Mouse (Mus musculus): ENCODE measurements around the gene Krt33b. TPM values are rescaled to one million over a fixed set of nuclear protein-coding genes. Genes with fewer than 3 reads are reported as not detected.
A peak's percentile ranks its signal among the peaks of the same experiment; 100 is the strongest.

The Krt33b gene
- polyA plus RNA-seq (2014; fragmentation: Nextera tagmentation; extraction: Ambion mirVana), result not detected in 2 replicates

- WGBS, result 92% methylated on average over 6 of the region's 6 CpGs
- Histone ChIP-seq H3K9me3 (replicated peaks; ENCODE audit: control insufficient read depth, low read length) (no peaks in the 10 kb centered on the region), H3K4me1 (ENCODE audit: control insufficient read depth, insufficient read depth, low read length) (no peaks in the 10 kb centered on the region), H3K27ac (ENCODE audit: low read depth, low read length) (no peak within 1 kb of the TSS), H3K4me2 (ENCODE audit: low read length) (no peak within 1 kb of the TSS), H3K27me3 (replicated peaks; ENCODE audit: control insufficient read depth, insufficient read depth, low read length) (no peaks in the 10 kb centered on the region), H3K4me3 (ENCODE audit: low read depth, low read length) (no peak within 1 kb of the TSS), H3K9ac (ENCODE audit: low read length) (no peak within 1 kb of the TSS), H3K36me3 (ENCODE audit: control insufficient read depth, insufficient read depth, low read length) (no peaks in the 10 kb centered on the region)
- DNase-seq (ENCODE audit: low spot score) (no peak), ATAC-seq (no peak)
These were observed at the start of gene Krt33b for GRCm38 (mm10) chr11:100029768-100030167. Gene Krt33b (minus strand): TSS chr11:100029868.

- DNase-seq (ENCODE audit: low spot score), result peak; percentile 7
- Histone ChIP-seq H3K27me3 (replicated peaks; ENCODE audit: control insufficient read depth, insufficient read depth, low read length) (no peaks in the 10 kb centered on the region), H3K9me3 (replicated peaks; ENCODE audit: control insufficient read depth, low read length) (no peaks in the 10 kb centered on the region), H3K4me3 (ENCODE audit: low read depth, low read length) (no peak overlapping the region), H3K36me3 (ENCODE audit: control insufficient read depth, insufficient read depth, low read length) (no peaks in the 10 kb centered on the region), H3K27ac (ENCODE audit: low read depth, low read length) (no peak overlapping the region), H3K9ac (ENCODE audit: low read length) (no peak overlapping the region), H3K4me1 (ENCODE audit: control insufficient read depth, insufficient read depth, low read length) (no peaks in the 10 kb centered on the region), H3K4me2 (ENCODE audit: low read length) (no peak overlapping the region)
- 54% methylated on average over 1 of the region's 1 CpGs for WGBS
- ATAC-seq, result no peak
These were observed 44.2 kb upstream of the Krt33b start for GRCm38 (mm10) chr11:100073873-100074272.

GRCm38 (mm10) chr11:100067293-100068036 is 37.8 kb upstream of the Krt33b start:
- DNase-seq (ENCODE audit: low spot score), result no peak

GRCm38 (mm10) chr11:100066236-100067010 is 36.8 kb upstream of the Krt33b start:
- WGBS, result 71% methylated on average over 12 of the region's 12 CpGs

More at GRCm38 (mm10) chr11:100067293-100068036, 37.8 kb upstream of the Krt33b start:
- no peak overlapping the region for H3K4me3 ChIP-seq (ENCODE audit: low read depth, low read length)
- no peak overlapping the region for H3K9ac ChIP-seq (ENCODE audit: low read length)
- no peaks in the 10 kb centered on the region for H3K4me1 ChIP-seq (ENCODE audit: control insufficient read depth, insufficient read depth, low read length)
- 92% methylated on average over 17 of the region's 17 CpGs for WGBS
- no peak overlapping the region for H3K4me2 ChIP-seq (ENCODE audit: low read length)
- H3K9me3 ChIP-seq (replicated peaks; ENCODE audit: control insufficient read depth, low read length), result no peaks in the 10 kb centered on the region
- H3K36me3 ChIP-seq (ENCODE audit: control insufficient read depth, insufficient read depth, low read length), result no peaks in the 10 kb centered on the region
- no peak overlapping the region for H3K27ac ChIP-seq (ENCODE audit: low read depth, low read length)
- ATAC-seq, result no peak
- H3K27me3 ChIP-seq (replicated peaks; ENCODE audit: control insufficient read depth, insufficient read depth, low read length), result no peaks in the 10 kb centered on the region

GRCm38 (mm10) chr11:100058875-100059274 is 29.2 kb upstream of the Krt33b start:
- no peaks in the 10 kb centered on the region for H3K9me3 ChIP-seq (replicated peaks; ENCODE audit: control insufficient read depth, low read length)
- ATAC-seq (no peak), DNase-seq (ENCODE audit: low spot score) (peak; percentile 29)
- no peaks in the 10 kb centered on the region for H3K36me3 ChIP-seq (ENCODE audit: control insufficient read depth, insufficient read depth, low read length)
- WGBS, result 55% methylated on average over 8 of the region's 8 CpGs
- no peaks in the 10 kb centered on the region for H3K27me3 ChIP-seq (replicated peaks; ENCODE audit: control insufficient read depth, insufficient read depth, low read length)
- no peaks in the 10 kb centered on the region for H3K4me1 ChIP-seq (ENCODE audit: control insufficient read depth, insufficient read depth, low read length)
- H3K9ac ChIP-seq (ENCODE audit: low read length), result no peak overlapping the region
- H3K27ac ChIP-seq (ENCODE audit: low read depth, low read length), result no peak overlapping the region
- no peak overlapping the region for H3K4me2 ChIP-seq (ENCODE audit: low read length)
- H3K4me3 ChIP-seq (ENCODE audit: low read depth, low read length), result no peak overlapping the region

More at GRCm38 (mm10) chr11:100066236-100067010, 36.8 kb upstream of the Krt33b start:
- Histone ChIP-seq H3K9me3 (replicated peaks; ENCODE audit: control insufficient read depth, low read length) (no peaks in the 10 kb centered on the region), H3K27me3 (replicated peaks; ENCODE audit: control insufficient read depth, insufficient read depth, low read length) (no peaks in the 10 kb centered on the region), H3K36me3 (ENCODE audit: control insufficient read depth, insufficient read depth, low read length) (no peaks in the 10 kb centered on the region), H3K4me1 (ENCODE audit: control insufficient read depth, insufficient read depth, low read length) (no peaks in the 10 kb centered on the region), H3K4me2 (ENCODE audit: low read length) (no peak overlapping the region), H3K4me3 (ENCODE audit: low read depth, low read length) (no peak overlapping the region), H3K9ac (ENCODE audit: low read length) (no peak overlapping the region), H3K27ac (ENCODE audit: low read depth, low read length) (no peak overlapping the region)
- no peak for DNase-seq (ENCODE audit: low spot score)
- ATAC-seq, result no peak

GRCm38 (mm10) chr11:100055686-100056655 is 26.3 kb upstream of the Krt33b start:
- ATAC-seq (no peak), DNase-seq (ENCODE audit: low spot score) (no peak)
- Histone ChIP-seq H3K9ac (ENCODE audit: low read length) (no peak overlapping the region), H3K9me3 (replicated peaks; ENCODE audit: control insufficient read depth, low read length) (no peaks in the 10 kb centered on the region), H3K4me3 (ENCODE audit: low read depth, low read length) (no peak overlapping the region), H3K4me1 (ENCODE audit: control insufficient read depth, insufficient read depth, low read length) (no peaks in the 10 kb centered on the region), H3K36me3 (ENCODE audit: control insufficient read depth, insufficient read depth, low read length) (no peaks in the 10 kb centered on the region), H3K4me2 (ENCODE audit: low read length) (no peak overlapping the region), H3K27ac (ENCODE audit: low read depth, low read length) (no peak overlapping the region), H3K27me3 (replicated peaks; ENCODE audit: control insufficient read depth, insufficient read depth, low read length) (no peaks in the 10 kb centered on the region)
- 81% methylated on average over 9 of the region's 9 CpGs for WGBS

DNA sequence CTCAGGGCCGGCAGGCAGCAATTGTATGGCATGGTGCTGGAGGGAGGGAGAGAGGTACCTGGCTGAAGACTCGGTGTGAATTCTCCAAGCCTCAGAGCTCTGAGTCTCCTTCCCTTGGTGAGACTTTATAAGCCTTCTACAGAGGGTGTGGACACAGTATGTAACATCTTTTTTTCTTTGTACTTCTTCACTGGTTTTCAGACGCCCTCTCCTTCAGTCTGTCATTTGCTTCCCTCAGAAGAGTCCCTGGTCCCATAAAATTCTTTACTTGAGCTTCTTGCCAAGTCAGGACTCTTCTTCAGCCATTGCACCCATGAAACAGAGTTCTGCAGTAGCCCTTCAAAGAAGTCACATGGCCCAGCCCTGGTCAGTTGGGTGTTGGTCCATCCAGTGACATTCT is 20.8 kb upstream of the Krt33b start, which contains the start of gene Krt31:
Krt31 (minus strand) TSS at position 101 of the 400 bp plus-strand sequence.
- WGBS, result 87% methylated on average over 3 of the region's 3 CpGs
- no peak for ATAC-seq
- H3K27ac ChIP-seq (ENCODE audit: low read depth, low read length), result no peak within 1 kb of the TSS

DNA sequence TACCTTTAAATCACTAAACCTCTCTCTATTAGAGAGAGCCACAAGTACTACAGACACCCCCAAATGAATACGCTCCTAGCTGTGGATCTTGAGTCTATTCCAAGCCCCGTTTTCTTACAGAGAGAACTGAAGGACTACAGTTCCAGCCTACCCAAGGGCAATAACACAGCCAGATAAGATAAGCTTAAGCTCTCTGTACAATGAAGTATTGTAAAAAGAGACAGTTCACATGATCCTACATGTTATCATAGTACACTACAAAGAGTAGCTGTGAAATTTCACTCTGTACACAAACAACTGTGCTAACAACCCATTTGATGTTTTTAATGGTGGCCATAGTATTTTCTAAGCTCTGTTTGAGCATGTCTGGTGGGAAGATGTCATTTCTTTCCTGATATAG is 17.5 kb upstream of the Krt33b start:
- Histone ChIP-seq H3K4me2 (ENCODE audit: low read length) (no peak overlapping the region), H3K4me1 (ENCODE audit: control insufficient read depth, insufficient read depth, low read length) (no peaks in the 10 kb centered on the region), H3K27ac (ENCODE audit: low read depth, low read length) (no peak overlapping the region), H3K36me3 (ENCODE audit: control insufficient read depth, insufficient read depth, low read length) (no peaks in the 10 kb centered on the region), H3K4me3 (ENCODE audit: low read depth, low read length) (no peak overlapping the region), H3K9ac (ENCODE audit: low read length) (no peak overlapping the region), H3K9me3 (replicated peaks; ENCODE audit: control insufficient read depth, low read length) (no peaks in the 10 kb centered on the region), H3K27me3 (replicated peaks; ENCODE audit: control insufficient read depth, insufficient read depth, low read length) (no peaks in the 10 kb centered on the region)
- WGBS, result 90% methylated on average over 2 of the region's 2 CpGs
- no peak for ATAC-seq
- no peak for DNase-seq (ENCODE audit: low spot score)

More for the DNA sequence above, 20.8 kb upstream of the Krt33b start, which contains the start of gene Krt31:
- H3K9ac ChIP-seq (ENCODE audit: low read length), result no peak within 1 kb of the TSS
- H3K36me3 ChIP-seq (ENCODE audit: control insufficient read depth, insufficient read depth, low read length), result no peaks in the 10 kb centered on the region
- H3K4me3 ChIP-seq (ENCODE audit: low read depth, low read length), result no peak within 1 kb of the TSS
- H3K4me1 ChIP-seq (ENCODE audit: control insufficient read depth, insufficient read depth, low read length), result no peaks in the 10 kb centered on the region
- no peaks in the 10 kb centered on the region for H3K9me3 ChIP-seq (replicated peaks; ENCODE audit: control insufficient read depth, low read length)
- H3K27me3 ChIP-seq (replicated peaks; ENCODE audit: control insufficient read depth, insufficient read depth, low read length), result no peaks in the 10 kb centered on the region
- no peak within 1 kb of the TSS for H3K4me2 ChIP-seq (ENCODE audit: low read length)
- DNase-seq (ENCODE audit: low spot score), result no peak
